Mouse (Mus musculus) CH12F3 (cell line): ENCODE results near the gene Clpsl2.
"Not testable (repeated sequence)": the region's sequence is repeated elsewhere in the genome, so short reads cannot be mapped to it uniquely, and the experiment has no call there.

Experiments
- in situ Hi-C: fragments of 300-500 bp; cut with MboI; formaldehyde crosslinking; loops from 2 replicates; pipeline ENCODE4 v1.14.3; 2020; ENCODE audit warnings: low sequenced_read_pairs

Clpsl2 gene

GRCm38 (mm10) chr17:28554021-28554420 lies 4.8 kb downstream of the Clpsl2 start:
- in situ Hi-C loops: not testable (repeated sequence)

DNA sequence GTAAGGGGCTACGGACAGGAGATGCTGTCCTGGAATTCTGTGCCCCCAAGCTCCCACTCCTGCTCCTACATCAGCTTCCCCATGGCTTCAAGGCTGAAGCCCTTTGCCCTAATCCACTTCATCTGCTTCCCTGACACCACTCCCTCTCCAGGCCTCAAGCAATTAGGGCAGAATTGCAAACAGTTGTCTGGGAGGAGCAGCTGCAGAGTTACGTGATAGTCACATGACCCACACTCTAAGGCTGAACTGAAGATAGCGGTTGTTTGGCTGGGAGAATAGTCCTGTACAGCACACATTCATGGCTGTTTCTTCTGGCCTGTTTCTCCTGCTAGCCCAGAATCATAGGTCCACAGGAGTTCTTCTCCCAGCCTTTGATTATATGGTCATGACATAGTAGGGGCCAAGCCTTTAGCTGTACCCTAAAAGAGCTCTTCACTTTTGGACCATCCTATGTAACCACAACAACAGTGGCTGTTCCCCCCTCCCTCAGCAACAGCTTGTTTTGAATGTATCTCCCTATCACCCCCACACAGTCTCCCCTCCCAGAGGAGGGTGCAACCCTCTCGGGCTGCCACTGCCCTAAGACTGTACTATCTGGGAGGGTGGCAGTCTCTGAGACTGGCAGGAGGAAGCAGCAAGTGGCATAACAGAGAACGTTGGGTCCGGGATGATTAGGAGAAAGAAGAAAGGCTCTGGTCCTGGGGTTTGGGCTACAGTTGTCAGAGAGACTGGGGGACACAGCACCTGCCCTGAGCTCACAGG lies 7.6 kb downstream of the Clpsl2 start:
- in situ Hi-C loops: no loop called here

- in situ Hi-C loops: no loop called here
These were observed 8.6 kb downstream of the Clpsl2 start for GRCm38 (mm10) chr17:28557772-28558171.

- in situ Hi-C loops: no loop called here
These were observed 11.4 kb downstream of the Clpsl2 start, which contains the start of gene Clps for GRCm38 (mm10) chr17:28560598-28560997. Gene Clps (minus strand): TSS chr17:28560766.

DNA sequence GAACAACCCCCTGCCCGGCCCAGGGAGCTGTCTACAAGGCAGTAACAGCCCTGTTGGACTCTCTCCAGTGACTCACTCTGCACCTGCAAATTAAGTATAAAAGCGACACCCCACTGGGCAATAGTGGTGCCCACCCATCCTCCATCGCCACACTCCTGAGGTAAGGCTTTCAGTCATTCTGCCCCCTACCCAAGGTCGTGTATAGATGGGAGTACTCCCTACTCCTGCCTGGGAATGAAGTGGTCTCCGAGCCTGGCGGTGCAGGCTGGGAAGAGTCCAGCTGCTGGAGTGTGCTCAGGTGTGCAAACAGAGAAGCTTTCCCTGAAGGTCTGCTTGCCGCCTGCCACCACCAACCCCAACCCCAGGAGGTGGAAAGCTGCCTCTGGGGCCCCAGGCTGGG lies 12.4 kb downstream of the Clpsl2 start:
- in situ Hi-C loops: no loop called here

GRCm38 (mm10) chr17:28565181-28565580 lies 16.0 kb downstream of the Clpsl2 start:
- in situ Hi-C loops: no loop called here

- in situ Hi-C loops: no loop called here
These were observed 18.3 kb downstream of the Clpsl2 start for GRCm38 (mm10) chr17:28567541-28567940.

GRCm38 (mm10) chr17:28571868-28572267 lies 22.7 kb downstream of the Clpsl2 start:
- in situ Hi-C loops: no loop called here

GRCm38 (mm10) chr17:28572521-28572920 lies 23.3 kb downstream of the Clpsl2 start:
- in situ Hi-C loops: no loop called here

- in situ Hi-C loops: no loop called here
These were observed 23.7 kb downstream of the Clpsl2 start for GRCm38 (mm10) chr17:28572941-28573340.

- in situ Hi-C loops: no loop called here
These were observed 26.3 kb downstream of the Clpsl2 start, which contains the start of gene Lhfpl5 for GRCm38 (mm10) chr17:28575244-28576125. Gene Lhfpl5 (plus strand): TSS chr17:28575641.

DNA sequence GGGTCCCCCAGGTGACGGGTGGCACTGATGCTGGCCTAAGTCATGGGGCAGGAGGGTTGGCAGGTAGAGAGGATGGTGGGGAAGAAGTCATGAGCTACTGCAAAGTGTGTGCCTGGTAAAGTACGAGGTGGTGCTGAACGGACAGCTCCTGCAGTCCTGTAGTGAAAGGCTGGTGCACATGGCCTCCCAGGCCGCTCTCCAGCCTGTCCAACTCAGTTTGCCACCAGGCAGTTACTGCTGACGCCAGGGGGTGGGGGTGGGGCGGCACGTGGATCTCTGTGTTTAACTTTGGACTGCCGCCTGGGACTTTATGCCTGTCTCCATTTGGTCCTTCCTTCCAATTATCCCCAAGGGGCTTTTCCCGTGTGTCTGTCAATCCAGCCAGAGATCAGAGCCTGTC lies 31.2 kb downstream of the Clpsl2 start:
- in situ Hi-C loops: no loop called here

- in situ Hi-C loops: no loop called here
These were observed 31.8 kb downstream of the Clpsl2 start for GRCm38 (mm10) chr17:28581056-28581455.

- in situ Hi-C loops: no loop called here
These were observed 37.3 kb downstream of the Clpsl2 start for GRCm38 (mm10) chr17:28586509-28586908.

DNA sequence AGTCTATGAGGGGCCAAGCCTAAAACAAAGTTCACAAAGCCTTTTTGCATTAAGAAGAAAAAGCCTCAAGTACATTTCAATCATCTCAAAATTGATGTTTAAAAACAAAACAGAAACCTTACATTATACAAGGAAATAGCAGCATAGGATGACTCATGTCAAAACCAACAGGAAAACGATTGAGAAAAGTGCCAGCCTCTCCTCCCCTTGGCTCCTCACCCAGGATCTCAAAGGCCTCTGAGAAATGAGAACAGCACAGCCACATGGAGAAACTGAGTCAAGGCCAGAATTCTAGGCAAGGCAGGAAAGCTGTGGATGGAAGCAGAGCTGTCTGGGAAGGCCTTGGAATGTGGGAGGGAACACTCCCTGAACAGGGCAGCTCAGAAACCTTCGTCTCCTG lies 39.4 kb downstream of the Clpsl2 start:
- in situ Hi-C loops: no loop called here

GRCm38 (mm10) chr17:28590596-28590995 lies 41.4 kb downstream of the Clpsl2 start:
- in situ Hi-C loops: no loop called here

GRCm38 (mm10) chr17:28591476-28591875 lies 42.3 kb downstream of the Clpsl2 start:
- in situ Hi-C loops: no loop called here

DNA sequence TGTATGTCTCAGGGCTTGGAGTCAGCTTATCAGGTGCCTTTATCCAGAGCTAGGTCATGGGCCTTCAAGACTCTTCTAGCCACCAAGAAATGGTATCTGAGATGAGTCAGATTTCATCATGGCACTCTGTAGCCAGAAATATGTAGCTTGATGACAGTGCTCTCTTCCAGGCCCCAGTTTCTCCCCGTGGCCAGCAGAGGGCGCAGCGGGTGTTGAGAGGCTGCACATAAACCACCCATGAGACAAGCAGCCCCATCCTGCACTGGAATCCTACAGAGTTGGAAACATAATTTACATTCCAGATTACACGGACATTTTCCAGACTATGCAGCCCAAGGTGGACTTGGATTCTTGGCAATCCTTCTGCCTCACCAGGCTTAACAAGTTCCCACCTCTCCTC lies 43.8 kb downstream of the Clpsl2 start:
- in situ Hi-C loops: no loop called here

DNA sequence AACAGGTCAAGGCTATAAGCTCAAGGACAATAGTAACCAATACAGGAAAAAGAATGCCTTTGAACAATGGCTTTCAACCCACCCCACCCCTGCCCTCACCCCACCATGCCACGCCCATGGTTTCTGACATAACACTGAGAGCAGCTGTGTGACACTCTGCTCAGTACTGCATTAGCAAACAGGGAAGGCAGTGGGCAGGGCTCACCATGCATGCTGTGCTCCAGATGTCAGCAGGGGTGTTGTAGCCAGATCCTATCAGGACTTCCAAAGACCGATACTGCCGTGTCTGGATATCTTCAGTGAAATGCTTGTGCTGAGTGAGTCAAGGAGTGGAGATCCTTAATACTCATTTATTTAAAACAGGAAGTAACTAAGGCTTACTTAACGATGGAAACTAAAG lies 44.8 kb downstream of the Clpsl2 start:
- in situ Hi-C loops: no loop called here

- in situ Hi-C loops: no loop called here
These were observed 51.6 kb downstream of the Clpsl2 start for GRCm38 (mm10) chr17:28600780-28601179.

DNA sequence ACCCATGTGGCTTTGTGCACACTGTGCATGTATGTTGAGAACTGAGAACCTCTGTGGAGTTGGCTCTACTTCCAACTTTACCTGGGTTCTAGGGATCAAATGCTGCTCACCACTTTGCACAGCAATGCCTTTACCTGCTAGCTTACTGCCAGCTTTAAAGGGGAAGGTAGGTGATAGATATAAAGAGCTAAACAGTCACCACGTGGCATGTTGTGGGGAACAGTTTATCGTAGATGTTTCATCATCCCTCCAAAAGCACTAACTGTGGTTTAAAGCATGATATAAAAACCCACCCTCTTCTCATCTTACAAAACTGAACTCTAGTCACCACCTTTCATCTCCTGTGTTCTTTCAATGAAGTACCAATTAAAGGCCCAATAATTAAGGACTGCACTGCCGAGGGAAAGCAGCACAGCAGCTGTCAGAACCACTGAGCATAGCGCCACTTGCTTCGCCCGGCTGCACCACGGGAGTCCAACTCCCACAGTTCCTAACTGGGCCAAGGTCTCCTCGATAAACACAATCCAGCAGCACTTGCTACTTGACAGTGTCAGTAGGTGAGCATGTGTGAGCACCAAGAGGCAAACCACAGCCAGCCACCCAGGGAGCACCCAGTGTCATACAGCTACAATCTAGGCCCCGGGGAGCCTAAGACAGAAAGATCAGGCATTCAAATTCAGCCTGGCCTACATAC lies 52.5 kb downstream of the Clpsl2 start:
- in situ Hi-C loops: no loop called here
